Mouse (Mus musculus) testis, adult 2 months (tissue): Measurements from ENCODE around the gene Prl2b1. TPM values are rescaled to one million over a fixed set of nuclear protein-coding genes. Genes with fewer than 3 reads are reported as not detected.

Source experiments
- H3K27ac ChIP-seq: fragments of 200-500 bp; 2 replicates; pipeline ENCODE4 v1.5.1; 2012; ENCODE audit warnings: low read depth, low read length; ENCODE audit not compliant: control insufficient read depth, insufficient read depth
- H3K27me3 ChIP-seq: fragments of 200-500 bp; 2 replicates; pipeline ENCODE4 v1.6.1; 2012; ENCODE audit warnings: mild to moderate bottlenecking, low read length, moderate library complexity; ENCODE audit not compliant: control insufficient read depth, insufficient read depth
- H3K36me3 ChIP-seq: fragments of 200-500 bp; 2 replicates; pipeline ENCODE4 v1.6.1; 2012; ENCODE audit warnings: mild to moderate bottlenecking, low read length; ENCODE audit not compliant: control insufficient read depth, insufficient read depth
- H3K4me1 ChIP-seq: fragments of 200-500 bp; 2 replicates; pipeline ENCODE4 v1.6.1; 2012; ENCODE audit warnings: low read length; ENCODE audit not compliant: control insufficient read depth, insufficient read depth
- H3K4me3 ChIP-seq: fragments of 200-500 bp; 2 replicates; pipeline ENCODE4 v1.5.1; 2012; ENCODE audit warnings: low read depth, mild to moderate bottlenecking, low read length, moderate library complexity, mixed read lengths; ENCODE audit not compliant: control insufficient read depth
- CTCF ChIP-seq: fragments of 200-500 bp; IDR thresholded peaks from 2 replicates; pipeline ENCODE4 v1.5.1; 2012; ENCODE audit warnings: low read depth, mild to moderate bottlenecking, inconsistent platforms, low read length, moderate library complexity; ENCODE audit not compliant: control insufficient read depth, insufficient read depth, insufficient replicate concordance
- POLR2A ChIP-seq: fragments of 200-500 bp; IDR thresholded peaks from 2 replicates; pipeline ENCODE4 v1.6.1; 2012; ENCODE audit warnings: low read depth, mild to moderate bottlenecking, inconsistent platforms, low read length, moderate library complexity; ENCODE audit not compliant: control insufficient read depth
- polyA plus RNA-seq: library from polyadenylated mRNA; depleted of rRNA; stranded (reverse); fragments of >200 nt; gene quantifications from 2 replicates; pipeline ENCODE4 v1.2.3, GENCODE M21; 2012; rRNA removed

The Prl2b1 gene
- polyA plus RNA-seq, 1 experiment = not detected

DNA sequence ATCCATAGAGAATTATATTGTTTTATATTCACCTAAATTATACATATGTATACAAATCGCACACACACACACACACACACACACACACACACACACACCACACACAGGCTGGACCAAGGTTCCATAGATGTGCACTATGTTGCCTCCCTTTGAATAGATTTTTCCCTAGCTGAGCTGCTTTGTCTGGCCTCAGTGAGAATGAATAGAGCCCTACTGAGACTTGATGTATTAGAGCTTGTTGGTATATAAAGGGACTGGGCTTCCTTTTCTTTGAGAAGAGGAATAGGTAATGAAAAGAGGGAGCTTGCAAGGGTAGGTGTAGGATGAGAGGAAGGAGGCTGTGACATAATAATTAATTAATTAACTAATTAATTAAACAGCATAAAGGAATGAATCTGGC lies 55.7 kb downstream of the Prl2b1 start:
- H3K27me3 ChIP-seq = no peaks in the 10 kb centered on the region
- no peaks in the 10 kb centered on the region for H3K36me3 ChIP-seq
- H3K4me1 ChIP-seq = no peaks in the 10 kb centered on the region
- H3K27ac ChIP-seq = no peak overlapping the region
- no peak overlapping the region for H3K4me3 ChIP-seq
- TF ChIP-seq POLR2A = no peak
- TF ChIP-seq CTCF = no peak

Other genes starting within 250 kb of the Prl2b1 start
- not detected in 2 replicates for gene Prl3d3, start 234.1 kb downstream of the Prl2b1 start, polyA plus RNA-seq
- 0.59 and 0.69 TPM in 2 replicates for gene Prl3c1, start 194.2 kb downstream of the Prl2b1 start, polyA plus RNA-seq
- gene Prl3b1, start 149.0 kb downstream of the Prl2b1 start, polyA plus RNA-seq = not detected in 2 replicates
- not detected in 2 replicates for gene Prl3a1, start 131.4 kb downstream of the Prl2b1 start, polyA plus RNA-seq
- gene Prl6a1, start 78.2 kb downstream of the Prl2b1 start, polyA plus RNA-seq = not detected in 2 replicates
- gene Prl8a2, start 45.2 kb downstream of the Prl2b1 start, polyA plus RNA-seq = not detected in 2 replicates
- not detected in 2 replicates for gene Prl8a6, start 47.8 kb upstream of the Prl2b1 start, polyA plus RNA-seq
- not detected in 2 replicates for gene Prl8a8, start 122.4 kb upstream of the Prl2b1 start, polyA plus RNA-seq
- not detected in 2 replicates for gene Prl8a9, start 173.8 kb upstream of the Prl2b1 start, polyA plus RNA-seq
- not detected in 2 replicates for gene Prl8a1, start 191.3 kb upstream of the Prl2b1 start, polyA plus RNA-seq
- gene Prl7b1, start 219.7 kb upstream of the Prl2b1 start, polyA plus RNA-seq = not detected in 2 replicates